Mouse (Mus musculus): ENCODE data around the gene 1700017B05Rik. TPM values are rescaled to one million over a fixed set of nuclear protein-coding genes. Genes with fewer than 3 reads are reported as not detected.
"Not testable (repeated sequence)": the region's sequence is repeated elsewhere in the genome, so short reads cannot be mapped to it uniquely, and the experiment has no call there.

1700017B05Rik gene
- polyA plus RNA-seq, 1 experiment, result 4.6 TPM

DNA sequence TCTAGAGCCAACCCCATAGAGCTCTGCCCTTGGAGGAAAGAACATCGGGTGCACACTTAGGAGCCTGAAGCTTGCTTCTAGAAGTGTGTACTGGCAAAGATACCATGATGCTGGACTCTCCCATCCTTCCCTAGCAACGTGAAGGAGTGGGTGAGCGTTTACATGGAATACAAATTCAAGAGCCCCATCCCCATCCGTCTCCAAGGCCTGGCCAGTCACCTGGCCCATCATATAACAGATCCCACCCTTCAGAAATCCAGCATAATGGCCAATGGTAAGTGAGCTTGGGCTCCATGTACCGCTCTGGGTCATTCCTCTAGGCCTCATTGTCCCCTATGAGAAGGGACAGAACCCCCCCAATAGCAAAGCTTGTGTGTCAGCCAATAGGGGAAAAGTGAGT lies 15.9 kb downstream of the 1700017B05Rik start:
- no peak for DNase-seq (ENCODE audit: low spot score)

DNA sequence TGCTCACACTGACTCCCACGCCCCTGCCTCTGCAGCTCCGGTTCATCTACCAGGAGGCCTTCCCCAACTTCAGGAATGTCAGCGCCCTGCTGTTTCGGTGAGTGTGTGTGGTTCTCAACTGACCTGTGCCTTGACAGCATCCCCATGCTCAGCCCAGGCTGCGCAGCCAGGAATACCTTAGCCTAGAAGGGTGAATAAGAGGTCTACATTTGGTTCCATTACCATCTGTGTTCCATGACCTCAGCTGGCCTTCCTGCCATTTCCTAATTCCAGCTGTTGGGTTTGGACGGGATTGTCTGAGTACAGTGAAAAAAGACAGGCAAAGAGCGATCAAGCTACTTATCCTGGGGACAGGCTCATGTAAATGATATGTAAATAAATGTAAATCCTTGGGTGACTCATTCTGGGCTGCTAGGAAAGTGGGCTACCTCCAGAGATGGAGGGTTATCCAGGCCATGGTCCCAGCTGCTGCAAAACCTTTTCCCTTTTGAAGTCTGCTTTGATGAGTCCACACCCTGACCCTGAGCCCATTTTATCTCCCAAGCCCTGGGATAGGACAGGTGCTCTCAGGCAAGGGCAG lies 18.2 kb downstream of the 1700017B05Rik start:
- DNase-seq (ENCODE audit: low spot score), result no peak

DNA sequence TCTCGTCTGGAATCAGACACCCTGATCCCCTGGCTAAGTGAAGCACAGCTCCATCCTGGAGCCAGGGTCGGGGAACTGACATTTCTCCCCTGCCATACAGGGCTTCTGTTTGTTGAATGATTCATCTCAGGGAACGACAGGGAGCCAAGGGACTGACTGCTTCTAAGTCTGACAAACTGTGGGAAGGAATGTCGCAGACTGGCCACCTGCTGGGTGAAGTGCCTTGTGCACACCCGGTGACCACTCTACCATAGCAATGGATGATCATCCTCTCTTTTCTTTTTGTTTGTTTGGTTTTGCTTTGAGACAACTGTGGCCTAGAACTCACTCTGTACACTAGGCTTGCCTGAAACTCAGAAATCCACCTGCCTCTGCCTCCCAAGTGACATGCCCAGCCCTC lies 19.5 kb downstream of the 1700017B05Rik start:
- no peak for DNase-seq (ENCODE audit: low spot score)

DNA sequence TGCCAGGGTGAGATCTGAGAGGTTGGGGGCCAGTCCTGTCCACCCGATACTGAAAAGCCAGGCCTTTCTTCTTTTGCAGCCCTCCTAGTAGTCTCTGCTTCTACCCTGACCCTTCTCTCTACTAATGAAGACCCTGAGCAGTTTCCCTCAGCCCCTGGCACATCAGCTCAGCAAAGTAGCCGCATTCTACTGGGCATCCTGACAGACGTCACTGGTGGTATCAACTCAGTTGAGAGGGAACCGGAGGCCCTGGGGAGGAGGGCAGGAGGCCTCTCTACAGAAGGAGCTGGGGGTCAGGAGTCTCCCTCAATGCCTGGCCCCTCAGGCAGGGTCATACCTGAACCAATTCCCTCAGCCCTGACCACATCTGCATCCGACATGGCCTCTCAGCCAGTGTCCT lies 21.3 kb downstream of the 1700017B05Rik start:
- DNase-seq (ENCODE audit: low spot score), result no peak

DNA sequence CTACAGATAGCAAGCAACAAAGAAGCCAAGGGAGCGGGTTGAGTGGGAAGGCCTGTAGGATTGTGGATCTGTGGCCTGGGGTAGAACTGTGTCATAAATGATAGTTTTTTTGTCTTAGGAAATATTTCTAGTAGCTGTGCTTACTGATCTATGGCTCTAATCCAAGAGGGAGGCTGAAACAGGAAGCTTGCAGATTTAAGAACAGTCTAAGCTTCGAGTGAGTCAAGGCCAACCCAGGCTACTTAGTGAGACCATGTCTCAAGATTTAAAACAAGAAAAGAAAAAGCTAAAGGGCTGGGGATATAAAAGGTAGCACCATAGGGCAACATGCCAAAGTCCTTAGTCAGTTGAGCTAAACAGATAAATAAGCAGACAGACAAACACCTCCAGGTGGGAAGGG lies 24.2 kb downstream of the 1700017B05Rik start:
- DNase-seq (ENCODE audit: low spot score), result no peak

DNA sequence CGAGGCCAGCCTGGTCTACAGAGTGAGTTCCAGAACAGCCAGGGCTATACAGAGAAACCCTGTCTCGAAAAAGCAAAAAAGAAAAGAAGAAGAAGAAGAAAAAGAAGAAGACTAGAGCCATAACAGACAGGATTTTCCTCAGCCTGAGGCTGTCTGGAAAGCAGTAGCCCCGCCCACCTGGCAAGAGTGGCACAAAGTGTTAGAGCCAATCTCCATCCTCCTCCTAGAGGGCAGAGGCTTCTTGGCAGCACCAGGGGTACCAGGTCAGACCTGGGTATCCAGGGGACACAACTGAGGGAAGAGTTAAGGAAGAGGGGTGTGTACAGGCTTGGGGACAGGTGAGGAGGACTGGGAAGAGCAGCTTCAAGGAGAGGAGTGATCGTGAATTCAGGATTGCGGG lies 24.7 kb downstream of the 1700017B05Rik start:
- no peak for DNase-seq (ENCODE audit: low spot score)

DNA sequence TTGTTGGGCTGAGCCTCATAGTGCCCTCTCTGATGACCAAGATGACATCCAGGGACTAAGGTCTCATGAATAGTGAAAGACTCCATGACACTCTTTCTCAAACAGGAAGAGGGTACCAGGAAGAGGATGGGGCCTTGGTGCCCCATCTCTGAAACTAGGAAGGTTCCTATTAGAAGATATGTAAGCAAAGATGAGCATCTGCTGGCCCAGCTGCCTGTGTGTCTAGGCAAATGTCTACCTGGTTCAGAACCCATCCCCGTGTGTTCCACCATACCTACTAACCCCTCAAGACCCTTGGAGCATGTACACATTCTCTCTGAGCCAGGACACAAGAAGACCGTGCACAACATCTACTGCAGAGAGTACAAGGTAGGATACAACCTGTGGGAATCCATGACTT lies 26.2 kb downstream of the 1700017B05Rik start, which contains the start of gene Trcg1:
Gene Trcg1, plus strand, starts transcription at position 301 of the 400 bp plus-strand sequence.
- DNase-seq (ENCODE audit: low spot score), result no peak

DNA sequence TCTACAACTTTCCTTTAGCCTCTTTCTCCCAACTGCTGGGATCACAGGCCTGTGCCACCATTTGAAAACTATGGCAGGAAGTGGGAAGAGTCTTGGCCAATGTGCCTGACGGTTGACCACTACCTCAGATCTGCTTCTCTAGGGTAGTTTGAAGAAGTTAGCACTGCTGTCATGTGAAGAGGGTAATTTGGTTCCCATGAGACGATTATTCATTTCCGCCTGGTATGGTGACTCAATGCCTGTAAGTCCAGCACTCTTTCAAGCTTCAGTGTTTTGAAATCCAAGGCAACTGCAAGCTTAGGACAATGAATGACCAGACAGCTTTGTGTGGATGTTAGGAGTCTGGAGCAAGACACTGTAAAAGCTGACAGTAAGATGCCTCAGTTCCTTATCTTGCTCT lies 28.6 kb downstream of the 1700017B05Rik start:
- DNase-seq (ENCODE audit: low spot score), result no peak

DNA sequence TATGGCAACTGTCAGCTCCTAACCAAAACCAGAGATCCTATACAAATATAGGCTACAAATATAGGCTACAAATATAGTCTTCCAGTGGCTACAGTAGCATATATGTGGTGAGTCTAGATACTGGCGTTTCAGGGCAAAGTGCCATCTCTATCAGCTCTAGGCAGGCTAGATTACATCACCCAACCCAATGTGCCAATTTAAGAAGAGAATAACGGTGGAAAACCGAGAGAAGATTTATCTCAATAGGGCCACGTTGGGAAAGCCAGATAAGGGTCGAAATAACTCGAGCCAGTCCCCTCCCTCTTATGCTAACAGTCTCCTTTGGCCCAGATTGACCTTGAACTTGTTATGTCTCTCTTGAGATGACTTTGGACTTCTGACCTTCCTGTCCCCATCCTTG lies 29.3 kb downstream of the 1700017B05Rik start:
- DNase-seq (ENCODE audit: low spot score), result no peak

DNA sequence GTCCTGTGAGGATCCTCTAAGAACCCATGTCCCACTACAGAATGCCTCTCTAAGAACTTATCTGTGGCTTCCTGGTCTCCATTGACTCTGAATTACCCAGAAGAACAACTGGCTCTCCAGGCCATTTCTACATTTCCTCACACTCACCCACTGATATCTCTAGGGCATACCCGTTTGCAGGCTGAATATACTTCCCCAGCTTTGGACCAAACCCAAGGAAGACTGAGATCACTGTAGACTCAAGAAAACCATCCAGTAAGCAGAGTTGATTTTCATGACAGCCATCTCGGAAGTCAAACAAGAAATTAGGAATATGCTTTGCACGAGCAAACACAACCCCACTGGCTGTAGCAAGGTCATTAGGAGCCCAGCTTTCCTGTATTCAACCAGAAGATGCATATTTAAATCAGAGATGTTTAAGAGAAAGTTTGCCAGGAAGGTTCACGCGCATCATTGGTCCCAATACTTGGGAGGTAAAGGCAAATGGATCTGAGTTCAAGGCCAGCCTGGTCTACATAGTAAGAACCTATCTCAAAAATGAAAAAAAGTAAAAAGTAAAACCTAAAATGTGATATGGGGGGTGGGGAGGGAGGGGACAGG lies 30.0 kb downstream of the 1700017B05Rik start:
- no peak for DNase-seq (ENCODE audit: low spot score)

DNA sequence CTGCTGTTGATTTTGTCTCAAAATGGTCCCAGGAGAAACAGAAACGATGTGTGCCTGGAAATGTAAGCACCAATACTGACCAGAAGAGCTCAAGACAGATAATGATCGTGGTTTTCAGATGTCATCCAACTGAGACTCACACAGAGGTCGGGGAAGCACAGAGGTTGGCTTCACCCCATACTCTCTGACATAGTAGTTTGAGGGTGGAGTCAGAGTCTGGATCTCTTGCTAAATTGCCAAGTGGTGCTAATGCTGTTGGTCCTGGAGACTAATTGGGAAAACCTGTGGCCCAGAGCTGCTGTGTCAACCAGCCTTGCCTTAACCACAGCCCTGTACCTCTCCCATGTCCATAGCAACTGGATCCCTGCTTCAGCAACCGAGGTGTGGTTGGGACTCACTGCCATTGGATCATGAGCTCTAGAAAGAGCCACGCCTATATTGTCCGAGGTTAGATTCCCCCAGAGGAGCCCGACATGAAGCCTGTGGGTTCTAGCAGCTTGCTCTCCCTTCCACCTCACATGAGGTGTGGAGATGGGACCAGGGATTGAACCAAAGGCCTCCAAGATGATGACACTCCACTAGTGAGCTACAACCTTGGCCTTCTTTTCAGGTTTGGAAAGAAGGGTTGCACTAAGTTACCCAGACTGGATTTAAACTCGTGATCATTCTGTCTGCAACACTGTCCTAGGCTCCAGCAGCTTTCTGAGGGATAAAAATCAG lies 30.7 kb downstream of the 1700017B05Rik start:
- no peak for DNase-seq (ENCODE audit: low spot score)

DNA sequence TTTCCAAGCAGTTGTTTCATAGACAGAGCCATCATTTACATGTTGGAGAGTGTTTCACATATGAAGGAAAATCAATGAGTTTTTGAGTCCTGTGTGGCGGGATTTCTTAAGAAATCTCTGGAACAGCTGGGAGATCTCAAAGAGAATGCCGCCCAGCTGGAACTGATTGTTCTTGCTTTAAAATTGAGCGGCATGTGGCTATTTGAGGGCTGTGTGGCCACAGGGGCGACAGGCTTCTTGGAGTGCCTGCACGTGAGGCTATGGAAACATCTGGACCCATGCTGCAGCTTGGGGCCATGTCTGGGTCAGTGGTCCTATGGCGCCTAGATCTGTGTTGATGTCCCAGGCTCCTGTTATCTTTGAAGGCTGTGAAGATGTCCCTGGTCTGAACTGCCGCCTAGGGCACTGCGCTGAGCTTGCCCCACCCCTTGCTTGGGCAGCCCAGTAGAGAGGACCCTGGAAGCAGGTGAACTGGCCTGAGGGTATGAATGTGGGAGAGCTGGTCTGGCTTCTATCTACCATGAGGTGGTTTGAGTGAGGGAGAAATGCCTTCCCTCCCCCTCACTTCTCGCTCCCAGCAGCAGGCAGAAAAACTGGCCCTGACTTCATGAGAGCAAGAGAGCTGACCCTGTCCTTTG lies 32.1 kb downstream of the 1700017B05Rik start:
- DNase-seq (ENCODE audit: low spot score), result no peak

DNA sequence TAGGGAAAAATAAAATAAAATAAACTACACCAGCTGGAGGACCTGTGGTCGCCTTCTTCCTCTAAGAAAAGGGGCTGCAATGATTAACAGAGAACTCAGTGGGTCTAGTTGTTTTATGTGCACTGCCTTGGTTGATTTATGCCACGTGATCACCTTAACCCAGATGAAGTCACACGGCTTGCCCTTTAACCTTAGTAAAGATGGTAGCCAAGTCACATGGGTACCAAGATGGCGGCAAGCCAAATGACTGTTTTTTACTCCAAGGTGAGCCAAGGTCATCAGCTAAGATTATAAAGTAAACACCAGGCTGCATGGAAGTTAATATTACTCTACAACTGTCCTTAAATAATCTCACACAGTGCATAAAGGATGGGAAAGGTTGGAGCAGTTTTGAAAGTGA lies 32.7 kb downstream of the 1700017B05Rik start:
- DNase-seq (ENCODE audit: low spot score), result no peak

DNA sequence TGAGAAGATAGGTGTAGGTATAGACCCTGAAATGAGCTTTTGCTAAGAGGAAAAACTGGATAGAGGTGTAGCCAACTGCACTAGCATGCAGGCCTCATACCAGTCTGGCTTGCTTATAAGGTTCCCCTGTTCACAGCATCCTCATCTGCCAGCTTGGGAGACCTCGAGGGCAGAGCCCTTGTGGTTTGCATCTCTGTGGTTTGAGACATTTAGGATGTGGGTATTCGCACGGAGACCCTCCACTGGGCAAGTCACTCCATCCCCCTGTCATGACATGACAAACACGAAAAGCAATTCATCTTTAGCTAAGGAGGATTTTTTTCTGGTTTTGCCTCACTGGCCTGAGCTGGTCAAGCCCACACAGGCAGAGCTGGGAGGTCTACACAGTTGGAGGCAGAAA lies 34.2 kb downstream of the 1700017B05Rik start:
- DNase-seq (ENCODE audit: low spot score), result no peak

DNA sequence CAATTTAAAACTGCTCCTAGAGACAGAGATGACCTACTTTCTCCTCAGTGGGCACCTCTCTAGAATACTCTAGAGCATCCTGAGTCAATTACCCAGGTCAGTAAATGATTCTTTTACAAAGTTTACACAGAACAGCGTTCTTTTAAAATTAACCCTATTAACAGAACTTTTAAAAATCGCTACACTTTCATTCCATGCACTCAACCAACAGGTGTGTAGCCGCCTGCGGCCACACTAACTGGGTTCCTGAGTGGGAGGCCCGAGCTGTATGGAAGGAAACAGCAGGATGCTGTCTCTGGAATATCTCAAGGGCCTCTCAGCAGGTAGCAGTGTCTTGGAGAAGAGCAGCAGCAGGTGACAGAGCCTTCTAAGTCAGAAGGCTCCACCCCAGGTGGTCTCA lies 35.2 kb downstream of the 1700017B05Rik start:
- DNase-seq (ENCODE audit: low spot score), result no peak

DNA sequence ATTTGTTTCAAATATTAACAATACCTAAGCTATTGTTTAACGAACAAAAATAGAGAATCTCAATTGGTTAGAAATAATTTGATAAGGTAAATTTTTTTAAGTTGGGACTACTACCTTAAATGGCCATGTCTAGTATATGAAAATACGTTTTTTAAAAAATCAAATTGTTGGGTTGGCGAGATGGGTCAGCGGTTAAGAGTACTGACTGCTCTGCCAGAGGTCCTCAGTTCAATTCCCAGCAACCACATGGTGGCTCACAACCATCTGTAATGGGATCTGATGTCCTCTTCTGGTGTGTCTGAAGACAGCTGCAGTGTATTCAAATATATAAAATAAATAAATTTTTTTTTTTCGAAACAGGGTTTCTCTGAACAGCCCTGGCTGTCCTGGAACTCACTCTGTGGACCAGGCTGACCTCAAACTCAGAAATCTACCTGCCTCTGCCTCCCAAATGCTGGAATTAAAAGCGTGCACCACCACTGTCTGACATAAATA lies 35.7 kb downstream of the 1700017B05Rik start:
- not testable (repeated sequence) for DNase-seq (ENCODE audit: low spot score)

DNA sequence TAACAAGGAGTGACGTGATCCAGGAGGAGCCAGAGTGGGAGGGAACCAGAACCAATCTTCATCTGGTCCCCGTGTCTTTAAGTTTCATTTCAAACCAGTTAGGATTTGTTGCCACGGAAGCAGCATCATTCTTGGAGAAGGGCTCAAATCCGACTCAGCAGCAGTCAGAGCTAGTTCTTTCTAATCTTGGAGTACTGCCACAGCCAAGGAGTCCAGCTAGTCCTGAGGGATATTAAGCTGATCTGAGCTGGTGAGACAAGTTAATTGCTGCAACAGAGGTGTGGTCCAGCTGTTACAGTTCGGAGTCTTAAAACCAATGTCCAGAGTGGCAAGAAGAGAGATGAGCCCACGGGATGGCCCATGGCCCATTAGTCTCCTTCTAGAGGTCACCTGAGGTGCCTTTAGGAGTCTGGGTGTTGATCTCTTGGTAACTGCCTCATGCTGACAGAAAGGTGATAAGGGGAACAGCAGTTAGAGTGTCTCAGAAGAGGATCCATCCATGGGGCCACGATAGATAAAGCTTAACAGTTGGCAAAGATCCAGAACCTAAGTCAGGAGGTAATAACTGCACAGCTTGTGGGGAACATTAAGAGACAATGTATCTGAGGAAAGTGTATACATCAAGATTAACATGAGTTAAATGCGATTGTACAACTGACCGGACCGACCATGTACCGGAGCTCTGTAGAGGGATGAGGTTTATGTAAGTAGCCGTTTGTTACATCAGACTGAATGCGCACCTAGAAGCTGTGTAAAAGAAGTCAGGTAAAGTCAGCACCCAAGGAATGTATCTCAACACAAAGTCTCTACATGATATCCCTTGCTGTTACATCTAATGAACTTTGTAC lies 36.4 kb downstream of the 1700017B05Rik start:
- no peak for DNase-seq (ENCODE audit: low spot score)

DNA sequence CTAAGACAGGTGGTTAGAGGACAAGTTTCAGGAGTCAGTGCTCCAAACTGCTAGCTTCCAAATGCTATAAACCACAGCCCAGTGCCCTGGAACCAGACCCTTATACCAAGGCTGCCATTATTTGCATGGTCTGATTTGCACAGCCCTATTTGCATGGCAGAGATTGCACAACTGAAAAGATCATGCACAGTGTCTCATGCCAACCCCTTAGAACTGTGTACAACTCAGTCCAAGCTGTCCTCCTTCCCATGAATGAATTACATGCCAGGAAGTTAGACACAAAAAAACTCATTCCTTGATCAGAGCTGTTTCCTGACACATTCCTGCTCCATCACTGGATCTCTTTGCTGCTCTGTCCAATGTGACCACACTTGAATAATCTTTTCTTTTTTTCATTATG lies 39.1 kb downstream of the 1700017B05Rik start:
- no peak for DNase-seq (ENCODE audit: low spot score)

DNA sequence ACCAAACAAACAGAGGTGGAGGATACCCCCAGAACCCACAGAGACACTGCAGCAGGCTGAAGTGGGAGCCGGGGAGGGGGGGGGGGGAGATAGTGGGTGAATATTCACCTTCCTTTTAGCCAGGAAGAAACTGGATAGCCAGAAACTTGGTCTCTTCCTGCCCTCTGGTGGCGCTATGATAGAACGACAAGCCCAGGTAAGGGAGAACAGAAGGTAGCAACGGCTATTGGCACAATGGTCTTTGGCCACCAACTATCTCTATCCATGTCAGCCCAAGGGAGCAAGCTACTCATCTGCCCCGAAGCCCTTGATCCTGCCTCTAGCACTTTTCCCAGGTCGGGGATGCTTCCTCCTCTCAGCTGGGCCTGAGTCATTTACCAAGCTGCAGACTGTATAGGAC lies 42.1 kb downstream of the 1700017B05Rik start:
- no peak for DNase-seq (ENCODE audit: low spot score)

DNA sequence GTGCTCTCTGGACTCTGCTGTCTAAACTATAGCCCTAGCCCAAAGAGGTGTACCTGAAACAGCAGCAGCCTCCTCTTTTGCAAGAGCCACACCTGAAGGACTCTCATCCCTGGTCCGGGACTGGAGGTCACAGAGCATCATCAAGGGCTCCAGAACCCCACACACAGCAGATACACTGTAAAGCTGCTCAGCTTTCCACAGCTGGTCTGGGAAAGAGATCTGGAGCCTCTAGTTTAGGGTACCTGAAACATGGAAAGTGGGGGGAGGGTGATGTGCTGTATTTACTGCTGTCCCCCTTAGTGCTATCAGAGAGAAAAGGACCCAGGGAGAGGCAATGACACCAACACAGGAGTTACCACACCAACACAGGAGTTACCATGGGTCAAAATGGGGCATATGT lies 42.9 kb downstream of the 1700017B05Rik start:
- DNase-seq (ENCODE audit: low spot score), result no peak

DNA sequence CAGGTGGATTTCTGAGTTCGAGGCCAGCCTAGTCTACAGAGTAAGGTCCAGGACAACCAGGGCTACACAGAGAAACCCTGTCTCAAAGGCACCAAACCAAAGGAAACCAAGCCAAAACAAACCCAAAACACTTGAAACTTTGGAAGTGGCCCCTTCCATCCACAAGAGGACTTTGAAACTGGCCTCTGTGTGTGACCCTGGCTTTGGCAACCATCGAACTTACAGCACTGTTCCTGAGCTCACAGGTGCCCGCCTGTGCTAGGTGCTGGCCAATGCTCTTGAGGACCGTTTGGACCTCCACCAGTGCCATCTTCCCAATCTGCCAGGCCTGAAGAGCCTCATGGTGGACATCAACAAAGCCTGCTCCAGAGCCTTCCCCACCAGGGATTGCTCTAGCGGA lies 43.6 kb downstream of the 1700017B05Rik start:
- DNase-seq (ENCODE audit: low spot score), result no peak

DNA sequence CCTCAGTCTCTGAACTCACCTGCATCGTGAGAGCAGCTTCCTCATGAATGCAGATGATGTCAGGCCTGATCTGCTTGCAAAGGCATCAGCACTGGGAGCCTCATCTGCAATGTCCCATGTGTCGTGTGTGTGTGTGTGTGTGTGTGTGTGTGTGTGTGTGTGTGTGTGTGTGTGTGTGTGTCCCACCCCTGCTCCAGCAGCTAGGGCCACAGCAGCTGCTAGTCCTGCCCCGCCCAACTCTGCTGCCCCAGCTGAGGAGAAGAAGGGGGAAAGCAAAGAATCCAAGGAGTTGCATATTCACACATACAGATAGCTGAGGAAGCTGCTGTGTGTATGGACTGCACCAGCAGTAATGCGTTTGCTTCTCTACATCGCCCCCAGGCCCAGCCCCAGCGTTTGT lies 45.2 kb downstream of the 1700017B05Rik start:
- DNase-seq (ENCODE audit: low spot score), result no peak
